Mouse (Mus musculus) limb, embryonic 14.5 days (tissue): Measurements from ENCODE around the gene Prpsap1. TPM values are rescaled to one million over a fixed set of nuclear protein-coding genes. Genes with fewer than 3 reads are reported as not detected.

Source experiments
- ATAC-seq: fragments of 200-750 bp; cut with Nextera tagmentation; 2 replicates; pipeline ENCODE4 v1.8.0; 2017; ENCODE audit warnings: low read depth, moderate number of reproducible peaks, moderate TSS enrichment; ENCODE audit not compliant: low FRiP score
- DNase-seq: peaks from one replicate; pipeline ENCODE4 v3.0.0-alpha.2; 2015; ENCODE audit warnings: low spot score
- H3K27ac ChIP-seq: fragments of 300-500 bp; sonication (generic); replicated peaks from 2 replicates; pipeline ENCODE4 v1.5.1; 2014; ENCODE audit warnings: low read depth, mild to moderate bottlenecking, low read length, moderate library complexity, mixed read lengths
- H3K27me3 ChIP-seq: fragments of 300-500 bp; sonication (generic); 2 replicates; pipeline ENCODE4 v1.6.1; 2014; ENCODE audit warnings: low read length, mixed read lengths; ENCODE audit not compliant: control insufficient read depth, insufficient read depth
- H3K36me3 ChIP-seq: fragments of 300-500 bp; sonication (generic); 2 replicates; pipeline ENCODE4 v1.6.1; 2014; ENCODE audit warnings: mild to moderate bottlenecking, low read length, moderate library complexity, mixed read lengths; ENCODE audit not compliant: control insufficient read depth, insufficient read depth
- H3K4me1 ChIP-seq: fragments of 300-500 bp; sonication (generic); 2 replicates; pipeline ENCODE4 v1.6.1; 2014; ENCODE audit warnings: antibody characterized with exemption, low read length, mixed read lengths; ENCODE audit not compliant: control insufficient read depth, insufficient read depth
- H3K4me2 ChIP-seq: fragments of 300-500 bp; sonication (generic); replicated peaks from 2 replicates; pipeline ENCODE4 v1.6.1; 2014; ENCODE audit warnings: low read depth, mild to moderate bottlenecking, low read length, moderate library complexity; ENCODE audit not compliant: severe bottlenecking
- H3K4me3 ChIP-seq: fragments of 300-500 bp; sonication (generic); replicated peaks from 2 replicates; pipeline ENCODE4 v1.5.1; 2014; ENCODE audit warnings: low read length
- H3K9ac ChIP-seq: fragments of 300-500 bp; sonication (generic); 2 replicates; pipeline ENCODE4 v1.6.1; 2014; ENCODE audit warnings: mild to moderate bottlenecking, low read depth, low read length, moderate library complexity; ENCODE audit not compliant: severe bottlenecking
- H3K9me3 ChIP-seq: fragments of 300-500 bp; sonication (generic); 2 replicates; pipeline ENCODE4 v1.6.1; 2016; ENCODE audit warnings: low read length; ENCODE audit not compliant: control insufficient read depth
- POLR2A ChIP-seq: fragments of 200-500 bp; IDR thresholded peaks from 2 replicates; pipeline ENCODE4 v1.8.0; 2012; ENCODE audit warnings: inconsistent platforms, mild to moderate bottlenecking, moderate library complexity, borderline replicate concordance; ENCODE audit not compliant: insufficient read depth, insufficient read length; ENCODE audit errors: extremely low read depth
- WGBS: fragments of 180-500 bp; shearing (Covaris S2); extraction: QIAGEN DNeasy Blood & Tissue Kit; methylation state at CpG from one replicate; pipeline ENCODE4 v1.1.7; 2014; 5-methylcytosine and 5-hydroxymethylcytosine counted together
- polyA plus RNA-seq, 2 experiments: library from polyadenylated mRNA; depleted of rRNA in 1 of 2; stranded (reverse) in 1 of 2; unstranded in 1 of 2; fragments of >200 nt; fragmentation: Nextera tagmentation in 1 of 2; extraction: Ambion mirVana in 1 of 2; gene quantifications; 2 replicates each; pipeline versions ENCODE4 v1.2.1 to v1.2.3; 2012 to 2014

Prpsap1 gene
- polyA plus RNA-seq, 2 experiments: 134 to 148 TPM

GRCm38 (mm10) chr11:116513531-116514038 lies 19.6 kb upstream of the Prpsap1 start:
- H3K36me3 ChIP-seq: no peaks in the 10 kb centered on the region
- 75% methylated on average over 4 of the region's 4 CpGs for WGBS
- no peak overlapping the region for H3K9ac ChIP-seq
- no peak overlapping the region for H3K4me3 ChIP-seq
- no peak for TF ChIP-seq POLR2A
- DNase-seq (no peak), ATAC-seq (no peak)
- H3K4me2 ChIP-seq: no peak overlapping the region
- no peaks in the 10 kb centered on the region for H3K9me3 ChIP-seq
- H3K4me1 ChIP-seq: no peaks in the 10 kb centered on the region; the same call in 1 of the 2 replicates
- no peak overlapping the region for H3K27ac ChIP-seq
- no peaks in the 10 kb centered on the region for H3K27me3 ChIP-seq

DNA sequence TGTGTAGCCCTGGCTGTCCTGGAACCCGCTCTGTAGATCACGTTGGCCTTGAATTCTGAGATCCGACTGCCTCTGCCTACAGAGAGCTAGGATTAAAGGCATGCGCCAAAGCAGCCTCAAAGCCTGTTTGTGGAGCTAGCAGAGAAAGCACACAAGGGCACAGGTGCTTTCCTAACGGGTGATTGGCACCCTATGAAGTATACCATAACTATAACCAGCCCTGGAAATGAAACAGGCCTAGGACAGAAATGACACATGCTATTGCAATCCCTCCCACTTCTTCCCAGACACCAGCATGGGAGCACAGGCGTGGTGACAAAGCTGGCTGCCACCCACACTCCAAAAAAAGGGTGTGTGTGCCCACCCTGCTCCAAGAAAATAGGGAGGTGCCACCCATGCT lies 19.0 kb upstream of the Prpsap1 start:
- H3K4me1 ChIP-seq: no peaks in the 10 kb centered on the region; the same call in 1 of the 2 replicates
- no peak for DNase-seq
- no peak overlapping the region for H3K4me2 ChIP-seq
- whole genome bisulfite sequencing: 87% methylated on average over 6 of the region's 6 CpGs
- H3K9ac ChIP-seq: no peak overlapping the region
- no peak for TF ChIP-seq POLR2A
- ATAC-seq: no peak
- no peaks in the 10 kb centered on the region for H3K36me3 ChIP-seq
- no peaks in the 10 kb centered on the region for H3K27me3 ChIP-seq
- H3K4me3 ChIP-seq: no peak overlapping the region
- no peaks in the 10 kb centered on the region for H3K9me3 ChIP-seq
- no peak overlapping the region for H3K27ac ChIP-seq

- H3K4me3 ChIP-seq: no peak overlapping the region
- TF ChIP-seq POLR2A: no peak
Measured at GRCm38 (mm10) chr11:116512154-116512553, 18.2 kb upstream of the Prpsap1 start.

DNA sequence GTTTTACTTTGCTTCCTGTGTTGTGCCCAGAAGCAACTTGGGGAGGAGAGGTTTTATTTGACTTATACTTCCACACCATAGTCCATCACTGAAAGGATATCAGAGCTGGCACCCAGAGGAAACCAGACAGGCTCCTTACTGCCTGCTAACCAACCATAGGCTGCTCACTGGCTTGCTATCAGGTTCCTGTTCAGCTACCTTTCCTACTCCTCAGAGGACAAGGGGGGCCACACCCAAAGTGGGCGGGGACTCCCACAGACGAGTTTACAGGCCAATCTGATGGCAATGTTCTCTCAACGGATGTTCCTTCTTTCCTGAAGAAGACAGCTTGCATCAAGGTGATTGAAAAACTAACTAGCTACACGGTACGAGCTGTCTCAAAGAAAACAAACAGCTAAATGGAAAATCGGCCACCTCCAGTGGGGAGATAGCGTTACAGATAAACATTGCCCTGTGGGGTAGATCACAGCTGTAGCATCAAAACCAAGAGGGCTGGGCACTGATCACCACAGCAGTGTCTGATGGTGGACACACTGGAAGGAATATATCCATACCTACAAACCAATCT lies 17.4 kb upstream of the Prpsap1 start:
- Histone ChIP-seq H3K27ac (no peak overlapping the region), H3K27me3 (no peaks in the 10 kb centered on the region), H3K4me1 (no peaks in the 10 kb centered on the region), H3K4me3 (no peak overlapping the region), H3K4me2 (no peak overlapping the region), H3K36me3 (no peaks in the 10 kb centered on the region), H3K9ac (no peak overlapping the region), H3K9me3 (no peaks in the 10 kb centered on the region)
- 63% methylated on average over 7 of the region's 7 CpGs for WGBS
- ATAC-seq (no peak), DNase-seq (no peak)
- TF ChIP-seq POLR2A: no peak

More at GRCm38 (mm10) chr11:116512154-116512553, 18.2 kb upstream of the Prpsap1 start:
- H3K9me3 ChIP-seq: no peaks in the 10 kb centered on the region
- H3K36me3 ChIP-seq: no peaks in the 10 kb centered on the region
- DNase-seq (no peak), ATAC-seq (no peak)
- H3K4me1 ChIP-seq: no peaks in the 10 kb centered on the region
- no peak overlapping the region for H3K27ac ChIP-seq
- 92% methylated on average over 7 of the region's 7 CpGs for WGBS
- no peaks in the 10 kb centered on the region for H3K27me3 ChIP-seq
- H3K9ac ChIP-seq: no peak overlapping the region
- H3K4me2 ChIP-seq: no peak overlapping the region

DNA sequence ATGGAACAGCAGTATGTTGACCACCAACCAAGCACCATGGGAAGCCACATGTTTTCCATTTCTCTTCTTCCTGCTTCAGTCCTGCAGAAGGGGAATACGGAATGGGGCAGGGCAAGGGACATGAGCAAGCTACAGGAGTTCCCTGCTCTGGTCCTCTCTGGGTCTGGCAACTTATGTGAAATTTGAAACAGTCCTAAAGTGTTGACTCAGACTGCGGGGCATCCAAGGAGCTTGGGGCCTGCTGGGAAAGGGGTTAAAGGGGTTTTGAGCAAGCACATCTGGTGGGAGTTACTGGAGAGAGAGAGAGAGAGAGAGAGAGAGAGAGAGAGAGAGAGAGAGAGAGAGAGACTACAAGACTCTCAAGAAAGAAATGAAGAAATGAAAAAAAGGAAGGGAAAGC lies 14.7 kb upstream of the Prpsap1 start:
- no peak overlapping the region for H3K4me3 ChIP-seq
- H3K4me1 ChIP-seq: no peaks in the 10 kb centered on the region
- H3K4me2 ChIP-seq: no peak overlapping the region
- H3K27me3 ChIP-seq: no peaks in the 10 kb centered on the region
- DNase-seq: no peak
- TF ChIP-seq POLR2A: no peak
- H3K9ac ChIP-seq: no peak overlapping the region
- 0 out of 2 replicates have a peak overlapping the region, but pooled peaks have one; percentile 33 for H3K27ac ChIP-seq
- no peaks in the 10 kb centered on the region for H3K36me3 ChIP-seq
- no peak for ATAC-seq
- H3K9me3 ChIP-seq: no peaks in the 10 kb centered on the region
- 12% methylated on average over 2 of the region's 2 CpGs for WGBS
